Mouse (Mus musculus) olfactory bulb, adult 2 months (tissue): ENCODE measurements around the gene Rnf167.

ENCODE experiments used
- CTCF ChIP-seq: fragments of 200-500 bp; IDR thresholded peaks from 2 replicates; pipeline ENCODE4 v1.5.1; 2012; ENCODE audit warnings: low read depth, mild to moderate bottlenecking, low read length, moderate library complexity; ENCODE audit not compliant: insufficient read depth
- POLR2A ChIP-seq: fragments of 200-500 bp; IDR thresholded peaks from 2 replicates; pipeline ENCODE4 v1.6.1; 2012; ENCODE audit warnings: mild to moderate bottlenecking, low read depth, low read length, moderate library complexity; ENCODE audit not compliant: insufficient read depth

DNA sequence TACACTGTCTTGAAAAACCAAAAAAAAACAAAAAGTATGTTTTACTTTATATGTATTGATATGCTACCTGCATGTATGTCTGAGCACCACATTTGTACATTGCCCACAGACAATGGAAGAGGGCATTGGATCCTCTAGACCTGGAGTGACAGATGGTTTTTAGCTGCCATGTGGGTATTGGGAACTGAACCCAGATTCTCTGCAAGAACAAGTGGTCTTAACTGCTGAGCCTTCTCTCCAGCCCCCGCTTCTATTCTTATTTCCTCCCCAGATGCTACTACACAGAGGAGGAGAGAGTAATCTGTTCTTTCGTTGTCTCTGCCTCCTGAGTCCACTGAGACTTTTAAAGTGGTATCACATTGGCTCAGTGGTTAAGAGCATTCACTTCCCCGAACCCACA is 46.5 kb downstream of the Rnf167 start:
- no peak for TF ChIP-seq POLR2A
- TF ChIP-seq CTCF: no peak
